Mouse (Mus musculus): ENCODE measurements around the gene Krtap31-2. TPM values are rescaled to one million over a fixed set of nuclear protein-coding genes. Genes with fewer than 3 reads are reported as not detected.

The Krtap31-2 gene
- polyA plus RNA-seq, 1 experiment = not detected

GRCm38 (mm10) chr11:99985291-99986092 lies 49.4 kb downstream of the Krtap31-2 start:
- Histone ChIP-seq H3K27ac (ENCODE audit: insufficient read depth, low read length) (no peak overlapping the region), H3K4me3 (ENCODE audit: insufficient read depth, low read length) (no peak overlapping the region)

GRCm38 (mm10) chr11:99986180-99986647 lies 50.1 kb downstream of the Krtap31-2 start, which contains the start of gene Krtap16-1:
TSS of gene Krtap16-1 (minus strand) at chr11:99986597.
- Histone ChIP-seq H3K27ac (ENCODE audit: insufficient read depth, low read length) (no peak within 1 kb of the TSS), H3K4me1 (ENCODE audit: control insufficient read depth, insufficient read depth, low read length) (0 out of 2 replicates have a peak, but pooled peaks cover 2% of the 10 kb centered on the region), H3K4me3 (ENCODE audit: insufficient read depth, low read length) (no peak within 1 kb of the TSS)
- TF ChIP-seq POLR2A (IDR thresholded peaks at IDR 0.05; ENCODE audit: extremely low read depth, insufficient read depth, low read length) (no peak), CTCF (IDR thresholded peaks at IDR 0.05; ENCODE audit: extremely low read depth, insufficient read depth, low read length) (no peak)

More at GRCm38 (mm10) chr11:99985291-99986092, 49.4 kb downstream of the Krtap31-2 start:
- H3K4me1 ChIP-seq (ENCODE audit: control insufficient read depth, insufficient read depth, low read length) = no peaks in the 10 kb centered on the region
- no peak for TF ChIP-seq CTCF (IDR thresholded peaks at IDR 0.05; ENCODE audit: extremely low read depth, insufficient read depth, low read length)
- no peak for TF ChIP-seq POLR2A (IDR thresholded peaks at IDR 0.05; ENCODE audit: extremely low read depth, insufficient read depth, low read length)

Other genes starting within 250 kb of the Krtap31-2 start
- not detected in 2 replicates for gene Gm14190, start 245.6 kb upstream of the Krtap31-2 start, polyA plus RNA-seq (2012; rRNA removed)
- not detected in 2 replicates for gene Gm14180, start 202.0 kb upstream of the Krtap31-2 start, polyA plus RNA-seq (2012; rRNA removed)
- not detected in 2 replicates for gene Gm11595, start 163.4 kb upstream of the Krtap31-2 start, polyA plus RNA-seq (2012; rRNA removed)
- gene Krtap4-8, start 155.6 kb upstream of the Krtap31-2 start, polyA plus RNA-seq (2012; rRNA removed) = not detected in 2 replicates
- not detected in 2 replicates for gene Krtap4-9, start 151.1 kb upstream of the Krtap31-2 start, polyA plus RNA-seq (2012; rRNA removed)
- not detected in 2 replicates for gene Gm11596, start 142.8 kb upstream of the Krtap31-2 start, polyA plus RNA-seq (2012; rRNA removed)
- not detected in 2 replicates for gene Gm11569, start 137.4 kb upstream of the Krtap31-2 start, polyA plus RNA-seq (2012; rRNA removed)
- gene Gm11554, start 131.8 kb upstream of the Krtap31-2 start, polyA plus RNA-seq (2012; rRNA removed) = not detected in 2 replicates
- gene Krtap4-13, start 126.4 kb upstream of the Krtap31-2 start, polyA plus RNA-seq (2012; rRNA removed) = not detected in 2 replicates
- not detected in 2 replicates for gene Gm11564, start 120.6 kb upstream of the Krtap31-2 start, polyA plus RNA-seq (2012; rRNA removed)
- gene 2300003K06Rik, start 98.2 kb upstream of the Krtap31-2 start, polyA plus RNA-seq (2012; rRNA removed) = not detected in 2 replicates
- gene Krtap4-16, start 84.7 kb upstream of the Krtap31-2 start, polyA plus RNA-seq (2012; rRNA removed) = not detected in 2 replicates
- not detected in 2 replicates for gene Gm11568, start 78.4 kb upstream of the Krtap31-2 start, polyA plus RNA-seq (2012; rRNA removed)
- not detected in 2 replicates for gene Gm11559, start 71.8 kb upstream of the Krtap31-2 start, polyA plus RNA-seq (2012; rRNA removed)
- not detected in 2 replicates for gene Krtap9-1, start 62.9 kb upstream of the Krtap31-2 start, polyA plus RNA-seq (2012; rRNA removed)
- not detected in 2 replicates for gene Gm11567, start 57.1 kb upstream of the Krtap31-2 start, polyA plus RNA-seq (2012; rRNA removed)
- not detected in 2 replicates for gene Krtap31-1, start 28.4 kb upstream of the Krtap31-2 start, polyA plus RNA-seq (2012; rRNA removed)
- not detected in 2 replicates for gene Gm11565, start 21.5 kb upstream of the Krtap31-2 start, polyA plus RNA-seq (2012; rRNA removed)
- not detected in 2 replicates for gene Krtap9-5, start 12.2 kb downstream of the Krtap31-2 start, polyA plus RNA-seq (2012; rRNA removed)
- gene Krtap29-1, start 42.8 kb downstream of the Krtap31-2 start, polyA plus RNA-seq (2012; rRNA removed) = not detected in 2 replicates
- not detected in 2 replicates for gene Krtap16-1, start 50.3 kb downstream of the Krtap31-2 start, polyA plus RNA-seq (2012; rRNA removed)
- gene Krtap17-1, start 57.7 kb downstream of the Krtap31-2 start, polyA plus RNA-seq (2012; rRNA removed) = not detected in 2 replicates
- gene Krt33a, start 79.9 kb downstream of the Krtap31-2 start, polyA plus RNA-seq (2012; rRNA removed) = 0.06 TPM in 1 of 2 replicates, not detected in the other
- gene Krt33b, start 93.6 kb downstream of the Krtap31-2 start, polyA plus RNA-seq (2012; rRNA removed) = not detected in 2 replicates
- gene Krt34, start 105.3 kb downstream of the Krtap31-2 start, polyA plus RNA-seq (2012; rRNA removed) = not detected in 2 replicates
- not detected in 2 replicates for gene Krt31, start 114.3 kb downstream of the Krtap31-2 start, polyA plus RNA-seq (2012; rRNA removed)
- gene Krt32, start 151.9 kb downstream of the Krtap31-2 start, polyA plus RNA-seq (2012; rRNA removed) = 0.10 TPM in 1 of 2 replicates, not detected in the other
- gene Krt35, start 159.9 kb downstream of the Krtap31-2 start, polyA plus RNA-seq (2012; rRNA removed) = not detected in 2 replicates
- not detected in 2 replicates for gene Krt36, start 169.3 kb downstream of the Krtap31-2 start, polyA plus RNA-seq (2012; rRNA removed)
- not detected in 2 replicates for gene Krt13, start 185.3 kb downstream of the Krtap31-2 start, polyA plus RNA-seq (2012; rRNA removed)
- gene Krt15, start 199.6 kb downstream of the Krtap31-2 start, polyA plus RNA-seq (2012; rRNA removed) = 0.25 TPM in 1 of 2 replicates, not detected in the other
- 0.25 and 0.44 TPM in 2 replicates for gene Krt19, start 212.4 kb downstream of the Krtap31-2 start, polyA plus RNA-seq (2012; rRNA removed)

Data from cortical plate, adult 2 months (tissue).